Mouse (Mus musculus) induced T-regulatory cell, adult 2 months (primary cell): ENCODE results near the gene Bbs9.

Source experiments
- DNase-seq: peaks from one replicate; pipeline ENCODE4 v3.0.0-alpha.2; 2012; ENCODE audit warnings: low read depth

Gene Bbs9

DNA sequence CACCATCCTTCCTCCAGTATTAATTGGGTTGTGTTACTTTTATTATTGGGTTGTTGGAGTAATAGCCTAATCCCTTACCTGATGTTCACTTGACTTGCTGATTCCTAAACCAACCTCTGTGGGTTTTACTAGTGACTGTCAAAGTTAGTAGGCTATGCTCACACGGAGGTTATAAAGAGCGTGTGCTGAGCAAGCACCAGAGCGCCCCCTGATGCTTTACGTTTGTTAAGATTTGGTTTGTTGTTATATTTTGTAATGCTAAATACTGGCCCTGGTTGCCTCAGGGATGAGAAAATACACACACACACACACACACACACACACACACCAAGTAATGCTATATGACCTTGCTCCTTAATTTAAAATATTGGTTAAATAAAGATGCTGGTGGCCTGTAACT, 219.9 kb downstream of the Bbs9 start:
- peak; percentile 28 for DNase-seq

DNA sequence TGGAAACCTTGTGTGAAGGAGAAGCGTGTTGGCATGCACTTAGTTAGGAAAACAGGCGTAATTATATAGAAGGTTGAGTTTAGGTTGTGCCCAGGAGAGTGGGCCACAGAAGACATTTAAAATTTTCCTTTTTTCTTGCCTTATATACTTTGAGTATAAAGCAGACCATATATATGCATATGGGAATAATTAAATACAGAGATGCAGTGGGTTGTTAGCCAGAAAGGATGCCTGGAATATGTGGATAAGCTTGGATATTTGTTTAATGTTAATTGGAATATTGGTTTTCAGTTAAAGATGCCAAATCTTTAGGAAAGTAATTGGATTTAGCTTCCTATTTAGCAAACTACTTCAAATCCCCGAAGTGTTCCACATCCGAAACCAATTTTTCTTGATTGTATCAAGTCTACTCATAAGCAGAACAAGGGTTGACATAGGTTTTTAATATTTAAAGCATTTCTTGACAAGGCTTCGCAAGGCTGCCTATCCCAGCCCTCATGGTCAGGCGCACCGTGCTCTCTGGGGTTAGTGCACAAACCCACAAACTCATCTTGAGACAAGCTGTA, 221.4 kb downstream of the Bbs9 start:
- DNase-seq = no peak

DNA sequence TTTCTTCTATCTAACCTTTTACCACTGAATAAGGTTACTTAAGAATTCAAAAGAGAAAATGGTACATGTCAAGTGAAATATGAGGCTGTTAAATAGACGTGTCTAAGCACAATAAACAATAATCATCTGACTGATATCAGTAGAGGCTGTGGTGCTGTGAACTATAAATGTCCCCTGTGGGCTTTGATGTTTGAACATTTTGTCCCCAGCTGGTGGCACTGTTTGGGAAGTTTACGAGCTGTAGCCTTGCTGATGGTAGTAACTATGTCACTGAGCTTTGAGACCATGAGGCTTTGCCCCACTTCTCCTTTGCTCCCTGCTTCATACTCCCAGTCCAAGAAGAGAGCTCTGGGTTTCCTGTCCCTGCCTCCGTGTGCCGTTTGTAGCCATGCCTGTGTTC, 222.3 kb downstream of the Bbs9 start:
- DNase-seq = no peak

DNA sequence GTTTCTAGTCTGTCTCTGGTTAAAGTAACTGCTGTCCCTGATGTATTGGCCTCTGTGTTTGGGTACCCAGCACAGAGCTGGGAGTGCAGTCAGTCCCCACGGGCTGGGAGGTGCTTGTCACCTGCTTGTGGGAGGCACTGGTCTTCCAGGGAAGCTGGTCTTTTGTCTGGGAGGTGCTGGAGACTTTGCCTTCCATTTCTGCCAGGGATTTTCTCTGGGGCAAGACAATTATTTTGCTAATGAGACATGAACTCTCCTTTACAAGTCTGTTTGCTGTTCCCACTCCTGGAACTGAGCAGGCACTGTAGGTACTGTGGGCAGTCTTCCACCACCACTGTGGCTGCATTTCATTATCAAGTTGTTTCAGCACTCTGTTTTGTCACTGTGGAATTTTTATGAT, 223.0 kb downstream of the Bbs9 start:
- no peak for DNase-seq

DNA sequence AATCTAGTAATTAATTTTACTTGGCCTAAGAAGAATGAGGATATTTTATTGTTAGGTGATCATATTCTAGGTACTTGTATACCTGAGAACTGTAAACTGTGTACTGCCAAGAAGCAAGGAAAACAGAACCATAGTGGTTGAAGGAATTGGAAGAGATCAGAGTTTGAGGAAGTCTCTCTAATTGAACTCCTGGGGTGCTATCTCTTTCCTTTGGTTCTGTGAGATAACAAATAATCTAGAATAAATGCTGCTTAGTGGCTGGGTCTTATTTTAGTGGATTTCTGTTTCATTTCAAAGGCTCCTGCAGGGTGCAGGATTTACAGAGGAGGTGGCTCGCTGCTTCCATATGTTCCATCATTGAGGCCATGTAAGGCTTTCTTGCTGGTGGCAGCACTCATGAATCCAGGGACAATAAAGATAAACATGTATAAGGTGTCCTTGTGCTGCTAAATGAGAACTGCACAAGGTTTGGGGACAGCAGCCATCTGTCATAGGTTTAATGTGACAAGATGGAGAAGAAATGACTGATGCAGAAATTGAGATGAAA, 226.6 kb downstream of the Bbs9 start:
- no peak for DNase-seq

DNA sequence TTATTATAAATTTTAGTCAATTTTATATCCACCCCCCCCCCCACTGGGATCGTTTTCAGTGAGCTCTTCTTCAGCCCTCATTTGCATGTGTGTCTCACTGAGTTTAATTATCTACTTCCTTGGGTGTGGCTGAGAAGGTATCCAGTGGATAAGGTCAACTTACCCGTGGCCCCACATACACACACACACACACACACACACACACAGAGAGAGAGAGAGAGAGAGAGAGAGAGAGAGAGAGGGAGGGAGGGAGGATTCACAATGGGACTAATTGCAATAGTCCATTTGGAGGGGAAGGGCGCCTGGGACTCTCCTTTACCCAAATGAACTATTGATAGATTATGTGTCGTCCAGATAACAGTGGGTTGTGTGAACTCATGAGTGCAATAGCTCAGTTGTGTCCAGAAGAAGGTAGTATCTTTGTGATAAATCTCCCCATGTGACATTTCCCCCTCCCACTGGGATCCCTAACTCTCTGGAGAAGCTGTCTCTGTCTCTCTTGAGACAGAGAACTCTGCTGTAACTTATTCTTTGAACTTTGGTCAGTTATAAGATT, 227.4 kb downstream of the Bbs9 start:
- no peak for DNase-seq

DNA sequence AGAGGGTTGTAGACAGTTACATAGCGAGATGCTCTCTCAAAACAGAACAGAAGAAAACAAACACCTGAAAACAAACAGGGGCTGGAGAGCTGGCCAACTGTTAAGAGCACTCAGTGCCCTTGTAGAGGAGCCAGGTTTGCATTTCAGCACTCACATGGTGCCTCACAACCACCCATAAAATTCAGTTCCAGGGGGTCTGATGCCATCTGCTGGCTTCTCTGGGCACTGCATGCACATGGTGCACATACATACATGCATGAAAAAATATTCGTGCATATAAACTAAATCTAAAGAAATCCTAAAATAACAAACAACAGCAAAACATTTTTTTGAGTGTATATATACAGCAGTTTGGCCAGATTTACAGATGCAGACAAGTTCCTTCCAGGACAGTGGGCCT, 228.0 kb downstream of the Bbs9 start:
- peak; percentile 46 for DNase-seq

DNA sequence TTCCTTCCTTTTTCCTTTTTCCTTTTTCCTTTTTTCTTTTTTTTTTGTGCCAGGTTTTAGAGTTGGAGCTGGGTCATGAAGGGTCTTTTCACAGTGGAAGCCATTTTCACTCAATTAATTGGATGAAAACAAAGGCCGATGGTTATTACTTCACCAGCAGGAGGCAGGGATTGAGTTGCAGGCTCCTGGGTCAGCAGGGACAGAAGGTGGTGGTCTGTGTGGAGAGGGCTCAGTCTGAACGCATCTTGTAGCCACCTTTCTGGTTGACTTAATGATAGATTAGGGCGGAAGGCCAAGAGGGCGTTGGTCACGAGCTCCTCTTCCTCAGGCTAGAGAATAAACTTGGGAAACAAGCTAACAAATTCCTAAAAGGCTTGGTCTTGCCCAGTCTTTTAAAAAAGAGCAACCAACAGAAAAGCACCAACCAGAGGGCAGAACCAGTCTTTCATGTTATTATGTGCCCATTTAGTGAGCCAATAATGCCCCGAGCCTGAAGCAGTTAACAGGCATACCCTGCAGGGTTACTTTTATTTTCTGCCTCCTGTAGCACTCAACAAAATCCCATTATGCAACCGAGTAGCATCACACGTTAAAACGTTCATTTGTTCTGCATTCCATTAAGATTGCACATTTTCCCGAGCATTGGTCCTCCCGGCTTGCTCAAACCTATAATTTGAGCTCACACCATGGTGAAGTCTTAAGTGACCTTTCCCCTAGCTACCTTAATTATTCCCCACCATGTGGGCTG, 231.8 kb downstream of the Bbs9 start:
- DNase-seq = no peak

DNA sequence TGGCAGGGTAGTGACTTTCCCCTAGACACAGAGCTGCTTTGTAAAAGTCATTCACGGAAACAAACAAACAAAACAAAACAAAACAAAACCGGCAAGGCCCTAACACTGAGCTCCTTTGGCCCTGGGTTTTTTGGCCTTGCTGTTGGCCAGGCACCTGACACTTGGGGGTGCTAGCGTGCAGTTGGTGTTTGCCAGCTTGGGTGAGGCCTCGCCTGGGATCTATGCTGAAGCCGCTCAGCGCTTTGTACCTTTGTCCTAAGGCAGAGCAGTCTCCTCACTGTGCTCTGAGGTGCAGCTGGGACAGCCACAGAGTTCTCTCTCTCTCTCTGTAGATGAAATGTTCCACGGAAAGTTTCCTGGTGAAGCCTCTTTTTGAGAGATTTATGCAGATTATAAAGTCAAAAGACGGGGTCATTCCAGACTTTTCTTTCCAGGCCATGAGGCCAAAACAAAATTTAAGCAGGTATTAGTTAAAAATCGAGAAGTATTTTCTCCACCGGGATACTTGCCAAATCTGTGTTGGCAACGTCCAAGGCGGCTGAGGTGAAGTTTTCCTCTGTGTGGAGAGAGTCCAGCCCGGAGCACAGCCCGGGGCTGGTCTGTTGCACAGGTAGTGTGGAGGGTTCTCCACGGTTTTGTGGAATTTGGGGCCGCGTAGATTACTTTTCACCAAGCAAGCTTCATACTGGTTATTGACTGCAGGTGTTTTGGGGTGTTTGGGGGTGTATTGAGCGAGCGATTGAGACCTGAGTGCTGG, 233.6 kb downstream of the Bbs9 start:
- DNase-seq = peak; percentile 10

DNA sequence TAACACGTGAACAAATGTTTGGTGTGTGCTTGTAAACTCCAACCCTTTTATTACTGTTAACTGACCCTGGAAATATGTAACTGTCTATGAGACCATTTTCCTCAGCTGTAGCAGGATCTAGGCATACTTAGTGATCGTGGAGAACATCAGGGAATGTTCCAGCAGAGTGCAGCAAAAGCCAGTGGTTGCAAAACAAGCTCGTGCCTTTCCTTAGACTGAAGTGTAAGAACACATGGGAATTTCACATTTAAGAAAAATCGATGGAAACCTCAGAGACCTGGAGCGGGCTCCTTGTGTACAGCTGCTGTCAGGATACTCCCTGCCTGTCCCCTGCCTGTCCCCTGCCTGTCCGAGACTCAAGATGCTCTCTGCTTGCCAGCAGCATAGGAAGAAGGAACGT, 234.5 kb downstream of the Bbs9 start:
- no peak for DNase-seq

DNA sequence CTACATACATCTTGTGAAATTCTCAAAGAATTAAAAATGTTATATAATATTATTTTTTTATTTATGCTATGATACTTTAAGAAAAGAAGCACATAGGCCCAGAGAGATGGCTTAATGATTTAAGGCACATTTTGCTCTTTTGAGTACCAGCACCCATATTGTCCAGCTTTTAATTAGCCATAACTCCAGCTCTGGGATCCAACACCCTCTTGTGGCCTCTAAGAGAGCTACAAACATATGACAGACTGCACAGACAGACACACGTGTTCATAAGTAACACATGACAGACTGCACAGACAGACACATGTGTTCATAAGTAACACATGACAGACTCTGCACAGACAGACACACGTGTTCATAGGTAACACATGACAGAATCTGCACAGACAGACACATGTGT, 235.8 kb downstream of the Bbs9 start:
- no peak for DNase-seq

DNA sequence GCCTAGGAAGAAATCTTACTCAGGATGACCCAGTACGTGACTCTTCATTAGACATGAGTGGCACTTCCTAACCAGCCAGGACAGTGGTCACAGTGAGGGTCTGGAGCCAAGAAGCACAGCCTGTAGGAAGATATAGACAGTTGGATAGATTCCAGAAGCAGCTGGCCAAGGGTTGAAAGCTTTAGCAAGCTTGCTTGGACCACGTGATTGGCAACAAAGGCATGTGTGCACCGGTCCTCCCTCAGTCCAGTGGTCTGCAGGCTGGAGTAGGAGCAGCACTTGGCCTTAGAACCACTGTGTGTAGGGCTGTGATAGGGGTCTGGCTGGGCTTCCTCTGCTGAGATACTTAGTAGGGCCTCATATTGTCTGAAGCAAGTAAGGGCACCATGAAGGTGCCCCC, 237.2 kb downstream of the Bbs9 start:
- no peak for DNase-seq

DNA sequence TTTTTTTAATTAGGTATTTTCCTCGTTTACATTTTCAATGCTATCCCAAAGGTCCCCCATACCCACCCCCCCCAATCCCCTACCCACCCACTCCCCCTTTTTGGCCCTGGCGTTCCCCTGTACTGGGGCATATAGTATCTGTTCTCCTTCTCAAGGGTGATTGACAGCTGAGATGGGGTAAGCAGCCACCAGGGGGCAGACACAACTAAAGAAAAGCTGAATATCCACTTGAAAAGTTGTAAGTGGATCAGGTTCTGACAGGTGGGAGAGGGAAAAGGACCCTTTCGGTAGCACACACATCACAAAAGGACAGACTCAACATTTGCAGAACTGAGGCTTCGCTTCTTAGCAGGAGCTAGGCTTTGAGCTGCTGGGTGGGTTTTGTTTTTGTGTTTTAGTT, 237.8 kb downstream of the Bbs9 start:
- peak; percentile 58 for DNase-seq

DNA sequence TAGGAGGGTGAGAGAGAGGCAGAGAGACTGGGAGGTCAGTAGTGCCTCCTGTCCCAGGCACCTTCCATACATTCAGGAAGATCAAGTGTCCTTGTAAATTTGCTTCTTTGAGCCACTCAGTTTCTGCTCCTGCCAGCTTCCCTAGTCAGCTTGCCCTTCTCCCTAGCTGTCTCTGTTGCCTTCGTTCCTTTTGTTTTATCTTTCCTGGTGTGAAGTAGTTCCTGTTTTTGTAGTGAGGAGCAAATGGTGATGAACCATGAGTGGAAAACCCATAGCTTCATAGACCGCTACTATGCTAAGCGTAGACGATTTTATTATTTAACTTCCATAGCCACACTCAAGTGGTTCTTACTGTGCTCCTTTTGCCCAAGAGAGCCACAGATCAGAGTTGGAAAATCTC, 242.1 kb downstream of the Bbs9 start:
- DNase-seq = no peak

DNA sequence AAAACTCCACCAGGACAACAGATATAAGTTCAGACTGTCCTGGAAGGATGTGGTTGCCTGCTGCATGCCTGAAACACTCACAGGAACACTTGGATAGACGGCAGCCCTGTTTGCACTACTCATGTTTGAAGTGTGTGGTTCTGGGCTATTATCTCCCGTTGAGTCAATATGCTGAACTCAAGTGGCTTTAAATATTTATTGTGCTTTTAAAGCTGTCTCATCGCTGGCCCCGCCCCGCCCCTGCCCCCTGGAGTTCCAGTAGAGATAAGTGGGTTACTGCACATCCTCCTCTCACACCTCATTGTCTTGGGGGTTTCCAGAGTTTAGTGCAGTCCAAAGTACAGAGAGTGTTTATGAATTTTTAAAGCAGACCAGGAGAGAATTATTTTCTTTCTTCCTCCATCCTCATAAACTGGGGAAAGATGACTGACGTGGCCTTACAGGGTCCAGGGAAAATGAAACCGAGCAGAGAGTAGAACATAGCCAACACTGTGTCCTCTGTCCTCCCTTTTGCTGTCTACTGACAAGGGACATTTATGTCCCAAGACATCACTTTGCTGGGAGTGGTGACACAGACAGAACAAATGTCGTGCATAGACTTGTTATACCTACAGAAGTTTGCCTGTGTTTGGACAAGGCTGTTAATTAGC, 242.8 kb downstream of the Bbs9 start:
- DNase-seq = no peak

DNA sequence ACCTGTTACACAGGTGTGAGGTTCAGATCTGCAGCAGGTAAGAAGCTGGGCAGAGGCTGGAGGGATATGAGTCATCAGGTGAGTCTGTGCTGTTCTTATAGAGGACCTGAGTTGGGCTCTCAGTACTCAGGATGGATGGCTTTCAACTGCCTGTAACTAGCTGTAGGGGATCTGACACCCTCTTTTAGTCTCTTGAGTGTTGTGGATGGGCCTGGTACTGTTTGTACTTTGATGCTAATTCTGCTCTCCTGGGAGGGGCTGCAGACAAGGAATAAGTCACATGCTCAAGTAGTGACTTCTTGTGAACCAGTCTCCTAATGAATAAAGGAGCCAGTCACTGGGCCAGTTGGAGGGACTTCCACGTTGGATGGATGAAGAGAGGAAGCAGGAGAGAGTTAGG, 257.1 kb downstream of the Bbs9 start:
- no peak for DNase-seq

DNA sequence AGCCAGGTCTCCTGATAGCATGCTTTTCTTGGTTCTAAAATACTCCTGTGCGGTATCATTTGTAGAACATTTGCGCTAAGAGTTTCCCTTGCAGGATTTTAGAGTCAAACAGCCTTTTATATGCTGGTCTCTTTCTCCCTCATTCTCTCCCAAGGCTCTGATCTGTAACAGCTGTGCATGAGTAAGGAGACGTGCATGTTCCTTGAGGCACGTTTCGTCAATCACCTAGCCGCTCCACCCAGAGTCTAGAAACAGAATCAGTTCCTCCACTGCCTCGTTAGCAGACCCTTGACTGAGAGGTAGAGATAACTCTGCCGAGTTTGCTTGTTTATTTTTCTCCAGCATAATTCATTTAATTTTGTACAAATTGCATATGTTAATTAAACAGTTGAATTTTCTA, 259.4 kb downstream of the Bbs9 start:
- DNase-seq = no peak

DNA sequence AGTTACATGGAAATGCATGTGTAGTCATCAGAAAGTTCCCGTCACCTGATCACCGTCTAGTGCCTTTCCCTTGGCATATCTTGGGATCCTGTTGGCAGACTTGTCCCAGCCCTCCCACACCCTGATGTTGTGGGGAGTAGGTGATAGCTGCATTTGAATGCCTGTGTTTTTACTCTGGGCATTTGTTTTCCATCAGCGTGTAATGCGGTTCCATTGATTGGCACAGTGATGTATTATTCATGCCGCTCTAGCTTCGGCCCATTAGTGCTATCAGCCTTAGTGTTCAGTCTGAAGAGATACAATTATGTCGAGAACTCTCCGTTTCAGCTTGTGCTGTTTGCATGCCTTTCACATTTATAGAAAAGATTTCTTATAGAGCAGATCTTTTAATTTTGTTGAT, 259.9 kb downstream of the Bbs9 start:
- no peak for DNase-seq

DNA sequence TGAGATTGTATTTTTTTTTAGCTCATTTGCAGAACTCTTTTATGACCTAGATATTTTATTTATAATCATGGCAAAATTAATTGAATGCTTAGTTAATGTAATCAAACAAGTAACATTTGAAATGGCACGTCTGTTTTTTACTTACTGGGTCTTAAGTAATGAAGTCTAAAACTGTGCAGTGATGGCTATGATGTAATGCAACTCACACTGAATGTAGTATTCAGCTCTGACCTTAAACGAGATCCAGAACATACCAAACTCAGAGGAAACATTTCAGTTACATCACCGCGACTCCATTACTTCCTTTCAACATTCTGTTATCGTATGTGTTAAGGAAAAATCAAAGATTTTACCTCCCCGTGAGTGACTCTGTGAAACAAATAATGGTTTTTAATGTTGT, 262.4 kb downstream of the Bbs9 start:
- DNase-seq = no peak

DNA sequence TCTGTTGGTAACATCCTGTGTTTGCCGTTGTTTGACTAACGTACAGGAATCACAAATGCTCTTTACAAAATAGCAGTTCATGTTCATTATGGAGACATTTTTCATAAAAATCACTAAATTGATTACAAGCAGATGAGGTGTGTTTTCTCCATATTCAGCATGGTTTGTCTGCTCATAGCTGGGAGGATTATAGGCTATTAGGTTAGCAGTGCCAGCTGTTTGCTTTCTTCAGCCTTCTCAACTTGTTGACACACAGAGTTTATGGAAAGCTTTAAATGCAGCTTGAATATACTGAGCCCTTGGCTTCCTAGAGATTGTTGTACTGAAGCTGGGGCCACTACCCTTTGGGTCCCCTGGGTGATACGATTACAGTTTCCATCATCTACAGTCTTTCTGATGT, 263.3 kb downstream of the Bbs9 start:
- no peak for DNase-seq

DNA sequence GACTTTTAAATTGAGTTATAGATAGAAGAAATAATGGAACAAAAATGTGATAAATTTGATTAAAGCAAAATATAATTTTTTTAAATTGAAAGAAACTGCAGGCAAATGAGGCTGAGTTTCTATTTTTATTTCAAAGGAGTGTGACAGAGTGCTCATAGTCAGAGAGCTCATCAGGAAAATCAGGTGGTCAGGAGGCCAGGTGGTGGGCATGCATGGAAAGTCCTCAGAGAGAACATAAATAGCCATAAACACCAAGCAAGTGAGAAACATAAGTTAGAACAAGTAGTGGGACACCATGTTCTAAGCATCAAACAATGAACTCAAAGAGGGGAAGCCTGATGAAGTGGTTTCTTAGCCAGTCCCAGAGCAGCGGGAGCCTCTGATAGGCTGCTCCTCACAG, 266.5 kb downstream of the Bbs9 start:
- DNase-seq = no peak

DNA sequence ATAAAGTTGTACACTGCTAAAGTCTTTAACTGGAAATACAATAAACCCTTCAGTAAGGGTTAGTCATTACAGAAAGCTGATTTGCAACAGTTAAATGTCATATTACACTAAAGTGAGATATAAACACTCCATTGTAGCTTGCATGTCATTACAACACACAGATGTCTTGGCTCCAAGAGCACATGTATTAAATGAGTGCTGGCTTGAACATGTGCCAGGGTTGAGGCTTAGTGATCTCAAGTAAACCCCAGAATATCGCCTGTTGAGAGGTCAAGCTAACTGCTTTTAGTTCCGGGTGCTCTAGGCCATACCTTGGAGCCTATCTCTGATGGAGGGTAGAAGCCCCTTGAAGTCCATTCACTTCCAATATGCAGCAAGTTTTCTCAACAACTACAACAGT, 273.1 kb downstream of the Bbs9 start:
- no peak for DNase-seq
